Mouse (Mus musculus) adipocyte (in vitro differentiated cells): ENCODE measurements around the gene Hormad2.

Source experiments
- DNase-seq: peaks from one replicate; pipeline ENCODE4 v3.0.0-alpha.2; 2016; ENCODE audit warnings: low spot score

The Hormad2 gene

DNA sequence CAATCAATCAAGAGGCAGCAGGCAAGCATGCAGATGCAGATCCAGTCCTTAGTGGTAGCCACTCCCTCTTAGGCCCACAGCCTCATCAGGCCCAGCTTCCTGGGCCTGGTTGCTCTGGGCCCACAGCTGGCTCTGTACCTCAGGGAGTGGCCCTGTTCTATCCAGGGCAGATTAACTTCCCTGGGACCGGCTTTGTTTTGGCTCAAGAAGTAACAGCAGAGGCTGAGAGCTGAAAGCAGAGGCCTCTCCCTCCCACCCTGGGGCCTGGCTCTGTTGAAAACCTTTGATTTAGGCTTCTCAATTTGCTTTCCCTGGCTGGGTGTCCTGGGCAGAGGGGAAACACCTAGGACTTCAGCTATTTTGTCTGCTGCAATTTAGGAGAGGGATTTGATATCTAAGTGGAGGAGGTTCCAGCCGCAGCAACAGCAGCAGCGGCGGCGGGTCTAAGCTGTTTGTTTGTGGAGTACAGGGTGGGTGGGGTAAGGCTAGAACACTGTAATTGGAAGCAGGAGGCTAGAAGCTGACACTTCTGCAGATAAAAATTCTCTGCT is 138.5 kb downstream of the Hormad2 start:
- DNase-seq = no peak

- DNase-seq = peak; percentile 88
These were observed 140.2 kb downstream of the Hormad2 start for GRCm38 (mm10) chr11:4300683-4301082.

GRCm38 (mm10) chr11:4299735-4300474 is 141.0 kb downstream of the Hormad2 start:
- peak; percentile 73 for DNase-seq

DNA sequence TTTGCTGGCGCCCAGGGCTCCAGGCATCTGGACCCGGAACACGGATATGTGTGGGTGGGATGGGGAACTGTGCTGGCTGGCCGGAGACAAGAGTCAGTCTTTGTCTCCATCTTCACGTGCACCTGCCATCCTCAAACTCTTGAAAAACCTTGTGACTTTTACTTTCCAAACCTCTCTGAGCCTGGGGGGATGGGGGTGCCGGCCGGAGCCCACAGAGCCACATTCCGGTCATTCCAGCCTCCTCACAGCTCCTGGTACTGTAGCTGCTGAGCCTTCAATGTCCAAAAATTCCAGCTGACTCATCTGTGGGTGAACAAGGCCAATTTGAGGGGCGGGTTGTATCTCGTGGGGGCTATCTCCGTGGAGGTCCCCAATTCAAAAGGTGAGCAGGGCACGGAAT is 141.7 kb downstream of the Hormad2 start:
- DNase-seq = no peak

DNA sequence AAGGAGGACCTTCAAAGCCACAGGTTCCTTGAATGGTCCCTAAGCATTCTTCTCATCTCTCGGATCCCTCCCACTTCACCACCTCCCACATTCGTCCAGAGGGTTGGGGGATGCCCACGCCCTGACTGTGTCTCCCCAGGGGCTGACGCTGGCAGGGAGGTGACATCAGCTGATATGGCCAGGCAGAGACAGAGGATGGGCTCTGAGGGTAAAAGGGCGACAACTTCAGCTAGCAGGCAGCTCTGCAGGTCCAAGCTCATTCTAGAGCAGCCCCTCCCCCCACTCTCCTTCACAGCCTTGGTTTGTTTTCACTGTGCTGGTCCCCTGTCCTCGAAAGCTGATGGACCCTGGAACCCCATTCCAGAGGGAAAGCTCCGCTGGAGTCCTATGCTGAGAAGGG is 142.3 kb downstream of the Hormad2 start:
- DNase-seq = no peak

- DNase-seq = no peak
These were observed 143.2 kb downstream of the Hormad2 start for GRCm38 (mm10) chr11:4297753-4298152.

DNA sequence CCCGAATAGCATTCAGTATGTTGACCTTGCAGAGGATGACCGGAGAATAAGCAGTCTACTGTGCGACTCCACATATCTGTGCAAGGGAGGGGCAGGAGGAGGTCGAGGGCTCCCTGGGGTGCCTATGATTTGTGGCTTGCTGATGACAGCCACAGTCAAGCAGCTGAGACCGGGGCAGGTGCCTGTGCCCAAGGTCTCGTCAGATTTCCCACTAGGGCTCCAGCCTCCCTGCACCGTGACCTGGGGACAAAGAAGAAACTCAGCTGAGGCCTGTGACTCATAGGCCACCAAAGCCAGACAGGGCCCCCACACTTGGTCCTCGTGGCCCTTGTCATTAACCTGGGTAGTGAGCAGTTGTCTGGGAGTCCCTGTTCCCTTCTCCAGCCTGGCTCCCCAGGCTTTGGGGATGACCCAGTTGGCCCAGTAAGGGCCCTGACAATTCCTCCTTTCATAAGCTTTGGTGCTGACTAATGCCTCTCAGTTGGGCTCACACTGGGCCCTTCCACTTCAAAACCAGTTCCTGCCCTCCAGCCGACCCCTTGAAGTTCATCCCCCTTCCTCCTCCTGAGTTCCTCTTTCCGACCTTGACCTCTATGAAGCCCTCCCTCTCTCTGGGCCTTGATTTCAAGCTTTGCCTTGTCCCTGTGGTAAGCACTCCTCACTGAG is 144.2 kb downstream of the Hormad2 start:
- DNase-seq = no peak
